Mouse (Mus musculus) liver, embryonic 14.5 days (tissue): ENCODE measurements around the gene Lyrm9. TPM values are rescaled to one million over a fixed set of nuclear protein-coding genes. Genes with fewer than 3 reads are reported as not detected.

Source experiments
- ATAC-seq: fragments of 200-750 bp; cut with Nextera tagmentation; 2 replicates; pipeline ENCODE4 v1.8.0; 2017; ENCODE audit warnings: moderate number of reproducible peaks, mild to moderate bottlenecking, moderate library complexity; ENCODE audit not compliant: insufficient read depth
- DNase-seq, 3 experiments: peaks; one replicate each; pipeline ENCODE4 v3.0.0-alpha.2; 2012 to 2013; ENCODE audit warnings: low read depth in 3 of 3, low spot score in 3 of 3
- H3K27ac ChIP-seq: fragments of 300-500 bp; sonication (generic); 2 replicates; pipeline ENCODE4 v1.5.1; 2014; ENCODE audit warnings: moderate library complexity, mild to moderate bottlenecking, control low read depth, inconsistent platforms
- H3K27me3 ChIP-seq: fragments of 300-500 bp; sonication (generic); 2 replicates; pipeline ENCODE4 v1.6.1; 2014; ENCODE audit warnings: mild to moderate bottlenecking, low read length, moderate library complexity; ENCODE audit not compliant: control insufficient read depth, insufficient read depth
- H3K36me3 ChIP-seq: fragments of 300-500 bp; sonication (generic); replicated peaks from 2 replicates; pipeline ENCODE4 v1.6.1; 2014; ENCODE audit warnings: low read depth; ENCODE audit not compliant: control insufficient read depth, insufficient read depth
- H3K4me1 ChIP-seq, 2 experiments: fragments of 200-500 bp in 1 of 2; fragments of 300-500 bp in 1 of 2; sonication (generic) in 1 of 2; replicated peaks; 2 replicates each; pipeline ENCODE4 v1.6.1; 2012 to 2014; ENCODE audit warnings: antibody characterized with exemption in 1 of 2, inconsistent platforms in 1 of 2, low read length in 1 of 2; ENCODE audit not compliant: control insufficient read depth in 2 of 2, insufficient read depth in 2 of 2
- H3K4me2 ChIP-seq: fragments of 300-500 bp; sonication (generic); 2 replicates; pipeline ENCODE4 v1.6.1; 2014; ENCODE audit warnings: low read depth, mild to moderate bottlenecking, control low read depth, moderate library complexity
- H3K4me3 ChIP-seq, 2 experiments: fragments of 200-500 bp in 1 of 2; fragments of 300-500 bp in 1 of 2; sonication (generic) in 1 of 2; 2 replicates each; pipeline ENCODE4 v1.5.1; 2012 to 2014; ENCODE audit warnings: low read depth in 2 of 2, low read length in 2 of 2, mild to moderate bottlenecking in 2 of 2, control low read depth in 1 of 2, inconsistent platforms in 1 of 2, moderate library complexity in 1 of 2; ENCODE audit not compliant: insufficient read depth in 1 of 2
- H3K9ac ChIP-seq: fragments of 300-500 bp; sonication (generic); replicated peaks from 2 replicates; pipeline ENCODE4 v1.6.1; 2014; ENCODE audit warnings: mild to moderate bottlenecking, control low read depth, moderate library complexity
- H3K9me3 ChIP-seq: fragments of 300-500 bp; sonication (generic); 2 replicates; pipeline ENCODE4 v1.6.1; 2016; ENCODE audit warnings: low read length, mixed read lengths; ENCODE audit not compliant: control insufficient read depth
- CTCF ChIP-seq: IDR thresholded peaks from 2 replicates; pipeline ENCODE4 v1.5.1; 2016; ENCODE audit warnings: antibody characterized with exemption, low read depth, control low read depth
- EP300 ChIP-seq: IDR thresholded peaks from 2 replicates; pipeline ENCODE4 v1.6.1; 2016; ENCODE audit warnings: antibody characterized with exemption, low read depth
- WGBS: fragments of 180-500 bp; shearing (Covaris S2); extraction: QIAGEN DNeasy Blood & Tissue Kit; methylation state at CpG from one replicate; pipeline ENCODE4 v1.1.7; 2014; ENCODE audit not compliant: insufficient replicate concordance; 5-methylcytosine and 5-hydroxymethylcytosine counted together
- polyA plus RNA-seq, 2 experiments: library from polyadenylated mRNA; depleted of rRNA in 1 of 2; stranded (reverse) in 1 of 2; unstranded in 1 of 2; fragments of >200 nt; fragmentation: Nextera tagmentation in 1 of 2; extraction: Ambion mirVana in 1 of 2; gene quantifications; 2 replicates each; pipeline versions ENCODE4 v1.2.1 to v1.2.3; 2012 to 2014

Lyrm9 gene
- polyA plus RNA-seq, 2 experiments: 12.4 to 18.1 TPM

DNA sequence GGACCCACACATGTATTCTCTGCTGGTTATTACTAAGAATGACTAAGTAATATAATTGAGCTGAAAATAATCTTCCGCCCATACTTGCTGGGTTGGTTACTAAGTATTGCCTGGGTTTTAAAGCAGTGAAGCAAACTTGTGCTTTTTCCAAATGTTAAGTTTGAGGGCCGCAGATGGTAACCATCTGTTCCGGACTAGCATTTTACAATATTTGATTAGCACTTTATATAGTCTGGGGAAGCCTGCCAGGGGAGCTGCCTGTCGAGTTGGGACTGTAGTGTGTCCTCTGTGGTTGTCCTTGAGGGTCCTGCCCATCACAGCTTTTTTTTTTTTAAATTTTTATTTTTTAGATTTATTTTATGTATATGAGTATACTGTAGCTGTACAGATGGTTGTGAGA, 5.3 kb downstream of the Lyrm9 start:
- DNase-seq (no peak), ATAC-seq (no peak)
- no peaks in the 10 kb centered on the region for H3K36me3 ChIP-seq
- whole genome bisulfite sequencing: 76% methylated on average over 4 of the region's 4 CpGs
- no peak overlapping the region for H3K4me3 ChIP-seq
- no peaks in the 10 kb centered on the region for H3K9me3 ChIP-seq
- peak overlapping the region; percentile 51 for H3K9ac ChIP-seq
- no peak for TF ChIP-seq CTCF
- no peak for TF ChIP-seq EP300
- H3K27ac ChIP-seq: peak overlapping the region; percentile 94
- H3K4me1 ChIP-seq: peaks cover 40 to 61% of the 10 kb centered on the region in 2 experiments
- peak overlapping the region; percentile 71 for H3K4me2 ChIP-seq
- H3K27me3 ChIP-seq: no peaks in the 10 kb centered on the region

DNA sequence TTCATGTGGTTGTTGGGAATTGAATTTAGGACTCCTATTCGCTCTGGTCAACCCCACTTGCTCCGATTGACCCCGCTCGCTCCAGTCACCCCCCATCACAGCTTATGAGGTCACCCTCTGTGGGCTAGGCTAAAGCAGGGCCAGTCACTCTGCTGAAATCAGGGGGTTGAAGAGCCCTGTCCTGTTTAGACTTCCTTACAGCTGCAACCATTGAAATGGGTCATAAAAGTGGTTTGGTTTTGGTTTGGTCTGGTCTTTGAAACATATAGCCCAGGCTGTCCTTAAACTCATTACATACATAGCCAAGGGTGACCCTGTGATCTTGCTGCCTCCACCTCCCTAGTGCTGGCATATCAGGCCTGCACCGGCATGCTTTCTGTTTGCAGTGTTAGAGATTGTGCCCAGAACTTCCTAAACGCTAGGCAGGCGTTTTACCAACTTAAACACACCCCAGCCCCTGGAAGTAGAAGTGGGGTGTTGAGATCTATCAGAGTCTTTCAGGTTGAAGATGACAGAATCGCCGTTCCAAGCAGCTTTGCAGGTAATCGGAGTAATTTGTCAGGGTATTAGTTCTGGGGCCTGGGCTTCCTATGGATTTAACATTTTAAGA, 5.8 kb downstream of the Lyrm9 start:
- H3K9ac ChIP-seq: peak overlapping the region; percentile 51

DNA sequence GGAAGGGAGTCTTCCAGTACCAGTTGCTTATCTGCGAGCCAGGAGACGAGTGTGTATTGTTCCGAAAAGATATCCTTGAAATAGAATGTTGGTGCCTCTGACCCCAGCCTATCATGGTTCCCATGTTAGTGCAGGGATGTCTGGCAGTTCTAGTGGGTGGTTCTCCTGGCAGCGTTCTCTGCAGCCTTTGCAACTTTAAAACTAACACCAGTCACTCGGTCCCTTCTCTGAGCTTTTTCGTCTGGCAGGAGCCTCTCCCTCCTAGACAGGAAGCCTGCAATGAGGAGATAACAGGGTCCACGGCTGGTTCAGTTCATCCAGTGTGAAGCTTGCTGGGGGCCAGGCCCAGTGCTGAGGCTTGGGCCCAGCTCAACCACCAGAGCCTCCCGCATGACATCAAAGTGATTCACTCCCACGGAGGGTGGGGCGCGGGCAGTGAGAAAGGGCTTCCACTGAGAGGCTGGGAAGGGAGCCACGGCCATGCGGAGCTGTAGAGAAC, 6.5 kb downstream of the Lyrm9 start:
- WGBS: 6% methylated on average over 13 of the region's 13 CpGs
- Histone ChIP-seq H3K36me3 (no peaks in the 10 kb centered on the region), H3K27me3 (no peaks in the 10 kb centered on the region), H3K4me1 (peaks cover 40 to 53% of the 10 kb centered on the region in 2 experiments), H3K4me2 (peak overlapping the region; percentile 71), H3K9me3 (no peaks in the 10 kb centered on the region), H3K9ac (peak overlapping the region; percentile 51), H3K4me3 (peak overlapping the region; percentile 29 to 35; a peak in 3 of 4 replicates), H3K27ac (peak overlapping the region; percentile 94)
- ATAC-seq (peak; percentile 94), DNase-seq (peak; percentile 85 to 90 (median 88))
- peak; percentile 25; the same call in 1 of the 2 replicates for TF ChIP-seq CTCF
- peak; percentile 87 for TF ChIP-seq EP300

More for the DNA sequence above, 5.8 kb downstream of the Lyrm9 start:
- Histone ChIP-seq H3K36me3 (no peaks in the 10 kb centered on the region), H3K27me3 (no peaks in the 10 kb centered on the region), H3K4me1 (peaks cover 40 to 56% of the 10 kb centered on the region in 2 experiments), H3K4me2 (peak overlapping the region; percentile 71), H3K27ac (peak overlapping the region; percentile 94), H3K4me3 (peak overlapping the region; percentile 29 to 35), H3K9me3 (no peaks in the 10 kb centered on the region)
- ATAC-seq (peak; percentile 66), DNase-seq (peak; percentile 54 to 60 (median 60))
- TF ChIP-seq CTCF: no peak
- 0 out of 2 replicates have a peak, but pooled peaks have one; percentile 12 for TF ChIP-seq EP300
- 46% methylated on average over 10 of the region's 10 CpGs for WGBS

DNA sequence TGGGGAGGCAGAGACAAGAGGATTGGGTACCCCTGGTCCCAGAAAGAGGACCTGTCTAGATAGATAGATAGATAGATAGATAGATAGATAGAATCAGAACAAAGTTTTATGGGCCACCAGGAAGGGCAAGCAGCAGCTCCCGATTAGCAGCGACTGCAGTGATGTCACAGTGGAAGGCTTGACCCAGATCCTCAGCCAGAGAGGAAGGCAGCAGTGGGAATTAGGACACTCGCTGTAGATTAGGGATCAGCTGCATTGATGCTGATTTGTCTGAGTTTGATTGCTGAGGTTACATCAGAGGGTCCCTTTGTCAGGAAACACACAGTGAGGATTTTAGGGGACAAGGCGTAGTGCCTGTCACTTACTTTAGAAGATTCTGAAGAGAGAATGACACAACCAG, 10.1 kb downstream of the Lyrm9 start:
- 82% methylated on average over 4 of the region's 4 CpGs for WGBS
- no peak overlapping the region for H3K4me3 ChIP-seq
- H3K9me3 ChIP-seq: no peaks in the 10 kb centered on the region
- no peaks in the 10 kb centered on the region; the same call in 1 of the 2 replicates for H3K36me3 ChIP-seq
- TF ChIP-seq CTCF: no peak
- peaks cover 30 to 41% of the 10 kb centered on the region in 2 experiments for H3K4me1 ChIP-seq
- no peak overlapping the region for H3K9ac ChIP-seq
- DNase-seq (no peak), ATAC-seq (no peak)
- no peaks in the 10 kb centered on the region for H3K27me3 ChIP-seq
- H3K4me2 ChIP-seq: no peak overlapping the region
- no peak overlapping the region for H3K27ac ChIP-seq

DNA sequence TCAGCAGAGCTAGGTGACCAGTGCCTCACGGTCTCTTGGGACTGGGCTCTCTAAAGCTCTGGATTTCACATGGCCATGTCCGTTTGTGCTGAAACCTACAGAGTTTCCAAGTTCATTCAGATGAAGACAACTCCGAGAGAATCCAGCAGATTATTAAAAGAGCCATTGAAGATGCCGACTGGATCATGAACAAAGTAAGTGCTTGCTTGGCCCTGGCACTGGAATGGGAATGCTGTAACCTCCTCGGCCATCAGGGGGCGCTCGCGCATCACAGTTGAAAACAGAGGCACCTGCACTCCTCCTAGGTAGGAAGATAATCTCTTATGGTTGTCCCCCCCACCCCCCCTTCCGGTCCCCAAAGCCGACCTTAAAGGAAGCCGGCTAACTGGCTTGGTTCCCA, 11.6 kb downstream of the Lyrm9 start:
- ATAC-seq: no peak
- peak in 2 of 3 experiments; percentile 32 to 46 for DNase-seq
- no peaks in the 10 kb centered on the region for H3K9me3 ChIP-seq
- H3K36me3 ChIP-seq: no peaks in the 10 kb centered on the region; the same call in 1 of the 2 replicates
- no peak overlapping the region for H3K27ac ChIP-seq
- peaks cover 17 to 27% of the 10 kb centered on the region in 2 experiments for H3K4me1 ChIP-seq
- TF ChIP-seq EP300: no peak
- peak; percentile 89 for TF ChIP-seq CTCF
- H3K9ac ChIP-seq: no peak overlapping the region
- no peak overlapping the region for H3K4me3 ChIP-seq
- H3K4me2 ChIP-seq: no peak overlapping the region
- 15% methylated on average over 11 of the region's 11 CpGs for WGBS
- H3K27me3 ChIP-seq: no peaks in the 10 kb centered on the region
